Mouse (Mus musculus): Measurements from ENCODE around the gene Ror2.

Gene Ror2

GRCm38 (mm10) chr13:53130032-53130431 lies 155.9 kb downstream of the Ror2 start:
- DNase-seq (ENCODE audit: low read depth), result no peak

DNA sequence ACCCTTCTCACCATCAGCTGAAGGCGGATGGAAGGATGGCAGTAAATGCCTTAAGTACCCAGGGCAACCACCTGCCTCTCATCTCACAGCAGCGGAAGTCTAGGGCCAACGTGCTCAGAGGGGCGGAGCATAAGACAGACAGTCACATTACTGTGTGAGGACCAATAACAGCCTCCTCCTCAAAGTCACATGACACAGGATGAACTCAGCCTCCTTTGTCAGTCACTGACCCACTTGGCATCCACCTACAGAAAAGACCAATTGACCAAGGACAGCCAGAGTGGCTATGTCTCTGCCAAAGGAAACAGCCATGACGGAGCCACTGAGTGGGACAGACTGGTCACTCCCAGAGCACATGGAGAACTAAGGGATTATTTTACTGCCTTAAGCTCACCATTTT lies 160.3 kb downstream of the Ror2 start:
- DNase-seq (ENCODE audit: low read depth), result no peak

DNA sequence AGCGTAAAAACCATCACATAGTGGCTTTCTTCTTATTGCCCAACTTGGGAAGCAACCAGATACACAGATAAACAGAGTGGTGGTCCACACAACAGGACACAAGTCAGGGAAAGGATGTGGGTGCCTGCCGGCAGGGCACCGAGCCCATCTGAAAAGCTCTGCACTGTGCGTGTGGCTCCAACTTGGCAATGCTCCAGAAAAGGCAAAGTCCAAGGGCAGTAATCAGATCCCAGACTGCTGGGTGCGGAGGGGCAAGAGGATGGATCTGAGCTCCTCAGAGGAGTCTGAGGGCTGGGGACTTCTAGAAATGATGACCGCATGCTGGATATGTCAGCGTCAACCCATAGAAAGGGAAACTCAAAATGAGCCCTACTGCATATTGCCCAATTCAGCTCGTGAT lies 163.8 kb downstream of the Ror2 start:
- no peak for DNase-seq (ENCODE audit: low read depth)

GRCm38 (mm10) chr13:53120906-53121305 lies 165.0 kb downstream of the Ror2 start:
- no peak for DNase-seq (ENCODE audit: low read depth)

DNA sequence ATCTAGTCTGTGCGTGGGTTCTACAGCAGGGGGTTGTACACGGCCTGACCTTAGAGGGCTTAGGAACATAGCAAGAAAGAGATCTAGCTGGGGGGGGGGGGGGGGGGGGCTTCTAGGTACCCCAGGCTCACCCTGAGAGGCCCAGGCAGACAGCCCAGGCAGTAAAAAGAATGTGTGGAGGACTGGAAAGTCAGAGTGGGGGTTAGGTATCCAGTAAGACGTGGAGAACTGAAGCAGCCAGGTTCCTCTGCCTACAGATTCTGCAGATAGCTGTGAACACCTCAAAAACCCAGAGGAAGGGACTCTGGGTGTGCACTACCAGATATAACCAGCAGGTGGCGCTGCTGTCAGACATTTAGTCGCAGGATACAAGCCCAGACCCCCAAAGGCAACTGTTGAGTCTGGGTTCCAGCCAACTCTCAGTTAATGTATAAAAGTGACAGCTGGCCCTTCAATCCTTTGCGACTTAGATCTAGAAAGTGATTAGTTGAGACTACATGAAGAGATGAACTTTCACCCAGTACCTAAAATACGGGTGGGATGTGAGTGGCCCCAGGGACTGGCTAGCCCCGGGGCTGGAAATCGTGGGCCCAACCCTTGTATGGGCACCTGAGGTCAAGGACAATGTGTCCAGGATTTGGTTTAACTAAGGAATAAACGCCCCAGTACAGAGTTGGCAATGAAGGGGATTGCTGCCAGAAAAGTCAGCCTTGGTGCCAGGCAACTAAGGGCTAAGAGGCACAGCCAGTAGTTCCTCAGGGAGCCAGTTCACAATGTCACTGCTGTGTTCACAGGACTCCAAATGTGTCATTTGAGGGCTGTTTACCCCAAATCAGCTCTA lies 166.1 kb downstream of the Ror2 start:
- peak; percentile 69 for DNase-seq (ENCODE audit: low read depth)

- DNase-seq (ENCODE audit: low read depth), result peak; percentile 9
These were observed 167.5 kb downstream of the Ror2 start for GRCm38 (mm10) chr13:53118398-53118797.

DNA sequence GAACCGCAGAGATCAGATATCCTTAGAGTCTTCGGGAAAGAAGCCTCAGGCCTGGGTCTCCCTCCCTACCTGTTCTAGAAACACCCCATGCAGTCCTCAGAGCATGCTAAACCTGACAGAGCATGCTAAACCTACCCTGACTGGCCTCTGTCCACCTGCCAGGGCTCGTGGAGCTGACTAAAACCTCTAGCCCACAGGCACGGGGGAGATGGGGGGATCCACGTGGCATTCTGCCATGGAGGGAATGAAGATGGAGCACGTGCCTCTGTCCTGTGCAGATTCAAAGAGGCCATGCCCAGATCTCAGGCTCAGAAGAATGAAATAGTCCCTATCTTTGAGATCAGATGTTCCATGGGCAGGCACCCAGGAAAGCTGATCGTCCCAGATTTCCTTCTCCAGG lies 168.0 kb downstream of the Ror2 start:
- no peak for DNase-seq (ENCODE audit: low read depth)

DNA sequence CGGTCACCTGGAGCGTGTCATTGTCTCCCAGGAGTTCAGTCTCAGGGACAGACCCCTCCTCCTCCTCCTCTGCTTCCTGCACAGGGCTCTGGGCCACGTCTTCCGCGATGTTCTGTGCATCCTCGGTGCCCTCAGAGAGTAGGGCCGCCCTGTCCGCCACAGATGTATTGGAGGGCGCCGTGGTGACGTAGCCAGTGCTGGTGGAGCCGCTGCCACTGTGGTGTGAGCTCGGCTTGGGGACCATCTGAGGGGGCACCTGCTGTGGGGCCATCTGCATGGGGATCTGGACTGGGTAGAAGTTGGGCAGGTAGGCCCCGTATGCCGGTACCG lies 175.7 kb downstream of the Ror2 start:
- DNase-seq (ENCODE audit: low read depth), result no peak

DNA sequence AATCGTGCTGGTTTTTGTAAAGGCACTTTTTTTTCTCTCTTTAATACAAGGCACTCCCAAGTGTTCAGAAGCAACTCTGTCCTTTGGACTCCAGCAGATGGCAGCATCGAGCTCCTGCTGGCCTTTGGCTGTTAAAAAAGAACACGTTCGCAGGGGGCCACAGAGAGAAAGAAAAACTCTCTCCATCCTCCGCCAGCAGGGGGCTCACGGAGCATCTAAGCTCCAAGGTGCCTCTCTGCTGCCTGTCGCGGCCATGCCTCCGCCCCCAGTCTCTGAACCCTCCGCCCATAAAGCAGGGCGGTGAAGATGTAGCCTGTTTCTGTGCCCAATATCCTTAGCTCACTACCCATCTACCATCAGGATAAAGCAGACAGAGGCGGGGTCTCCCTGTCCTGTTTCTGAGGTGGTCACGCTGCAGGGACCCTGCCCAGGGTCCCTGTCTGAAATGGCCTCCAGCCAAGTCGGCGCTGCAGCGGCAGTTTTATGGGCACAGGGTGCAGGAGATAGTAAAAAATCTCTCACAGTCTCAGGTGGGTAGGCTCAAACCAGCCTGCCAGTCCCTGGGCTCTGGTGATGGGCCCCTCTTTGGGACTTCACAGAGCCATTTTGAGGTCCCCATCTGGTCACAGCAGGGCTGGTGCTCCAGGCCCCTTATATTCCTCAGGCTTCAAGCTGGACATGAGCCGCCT lies 176.2 kb downstream of the Ror2 start:
- DNase-seq (ENCODE audit: low read depth), result peak; percentile 90

DNA sequence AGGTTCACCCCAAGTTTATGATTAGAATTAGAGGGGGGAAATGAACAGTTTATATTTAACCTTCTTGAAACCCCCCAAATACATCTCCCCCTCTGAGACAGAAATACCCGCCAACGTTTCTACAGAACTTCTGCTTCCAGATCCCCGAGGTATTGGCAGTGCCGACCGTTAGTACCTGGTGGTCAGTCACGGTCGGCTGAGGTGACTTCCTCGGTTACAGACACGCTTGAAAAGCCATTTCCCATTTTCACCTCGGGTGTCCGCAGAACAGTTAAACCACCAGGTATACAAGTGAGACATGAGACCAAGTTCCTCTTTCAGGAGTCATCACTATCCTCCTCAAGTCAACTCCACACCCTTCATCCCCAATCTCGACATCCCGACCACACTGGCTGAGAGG lies 179.2 kb downstream of the Ror2 start:
- no peak for DNase-seq (ENCODE audit: low read depth)

GRCm38 (mm10) chr13:53099771-53100682 lies 185.9 kb downstream of the Ror2 start:
- no peak for DNase-seq (ENCODE audit: low read depth)

GRCm38 (mm10) chr13:53096615-53097014 lies 189.3 kb downstream of the Ror2 start:
- peak; percentile 43 for DNase-seq (ENCODE audit: low read depth)

DNA sequence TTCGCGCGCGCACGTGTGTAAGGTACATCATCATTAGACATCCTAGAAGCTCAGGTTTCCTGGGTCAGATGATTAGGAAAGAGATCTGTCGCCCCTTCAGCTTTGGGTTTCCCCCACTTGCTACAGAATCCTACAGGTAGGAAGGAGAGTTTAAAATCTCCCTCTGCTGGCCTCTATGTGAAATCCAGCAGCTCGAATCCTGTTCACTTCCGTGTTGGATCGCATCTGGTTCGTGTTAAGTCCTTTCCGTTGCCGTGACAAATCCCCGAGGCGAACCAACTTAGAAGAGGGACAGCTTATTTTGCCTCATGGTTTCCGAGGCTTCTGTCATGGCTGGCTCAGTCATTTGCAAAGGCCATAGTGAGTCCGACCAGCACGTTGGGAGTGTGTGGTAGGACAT lies 190.7 kb downstream of the Ror2 start:
- DNase-seq (ENCODE audit: low read depth), result no peak

DNA sequence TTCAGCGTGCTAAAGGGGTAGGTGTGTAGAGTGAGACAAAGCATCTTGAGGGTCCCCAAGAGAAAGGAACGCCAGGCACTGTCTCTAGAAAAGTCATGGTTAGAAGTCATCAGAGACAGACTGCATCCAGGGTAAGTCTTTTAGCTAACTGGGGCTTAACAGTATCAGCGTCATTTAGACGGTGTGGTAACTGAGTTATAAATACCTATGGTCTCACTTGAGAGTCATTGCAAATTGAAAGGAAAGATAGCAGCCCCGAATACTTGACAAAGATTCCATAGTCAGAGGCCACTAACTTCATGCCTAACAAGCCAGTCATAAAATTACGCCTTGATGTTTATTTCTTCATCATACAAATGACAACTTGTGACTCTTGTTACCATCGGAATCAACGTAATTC lies 191.3 kb downstream of the Ror2 start:
- no peak for DNase-seq (ENCODE audit: low read depth)

DNA sequence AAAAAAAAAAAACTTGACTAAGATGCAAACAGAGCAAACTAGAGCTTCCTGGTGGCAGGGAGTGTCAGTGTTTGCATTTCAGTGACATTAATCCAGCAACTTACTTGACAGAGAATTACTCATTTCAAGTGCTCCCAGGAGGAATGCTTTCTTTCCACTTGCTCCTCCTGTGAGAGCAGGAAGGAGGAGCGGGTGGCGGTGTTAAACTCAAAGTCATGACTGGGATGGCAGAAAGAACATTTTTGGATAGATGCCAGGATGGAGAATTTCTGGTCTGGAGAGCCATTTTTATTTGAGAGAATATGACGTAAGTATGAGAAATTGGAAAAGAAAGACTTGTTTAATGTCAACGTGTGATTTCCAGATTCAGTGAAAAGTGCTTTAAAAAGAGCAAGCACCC lies 192.5 kb downstream of the Ror2 start:
- DNase-seq (ENCODE audit: low read depth), result no peak

DNA sequence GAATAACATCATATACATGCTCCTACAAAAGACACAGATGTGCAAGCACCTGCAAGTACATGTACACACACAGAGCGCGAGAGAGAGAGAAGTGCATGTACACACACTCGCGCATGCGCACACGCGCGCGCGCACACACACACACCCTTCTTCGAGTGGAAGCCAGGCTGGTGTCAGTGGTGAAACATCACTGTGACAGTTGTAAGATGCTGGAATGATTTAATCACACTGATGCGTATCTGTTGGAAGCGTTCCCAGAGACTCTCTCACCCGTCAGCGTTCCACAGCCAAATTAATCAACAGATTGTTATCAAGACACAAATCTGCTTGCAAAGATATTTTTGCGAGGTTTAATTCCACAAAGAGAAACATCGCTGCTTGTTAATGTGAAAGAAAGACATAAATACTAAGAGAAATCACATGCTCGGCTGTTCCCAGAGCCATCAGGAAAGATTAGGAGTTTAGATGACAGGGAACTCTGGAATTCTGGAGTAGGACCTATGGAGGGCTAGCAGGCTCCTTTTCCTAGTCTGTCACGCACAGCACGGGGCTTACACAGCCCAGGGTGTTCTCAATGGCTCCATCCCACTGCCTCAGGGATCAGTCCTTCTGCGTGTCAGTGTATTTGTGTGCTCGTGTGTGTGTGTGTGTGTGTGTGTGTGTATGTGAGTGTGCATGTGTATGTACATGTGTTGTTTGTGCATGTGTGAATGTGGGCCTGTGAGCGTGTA lies 199.2 kb downstream of the Ror2 start:
- no peak for DNase-seq (ENCODE audit: low read depth)

- no peak for DNase-seq (ENCODE audit: low read depth)
These were observed 204.1 kb downstream of the Ror2 start for GRCm38 (mm10) chr13:53081846-53082245.

- no peak for DNase-seq (ENCODE audit: low read depth)
These were observed 208.1 kb downstream of the Ror2 start for GRCm38 (mm10) chr13:53077732-53078345.

DNA sequence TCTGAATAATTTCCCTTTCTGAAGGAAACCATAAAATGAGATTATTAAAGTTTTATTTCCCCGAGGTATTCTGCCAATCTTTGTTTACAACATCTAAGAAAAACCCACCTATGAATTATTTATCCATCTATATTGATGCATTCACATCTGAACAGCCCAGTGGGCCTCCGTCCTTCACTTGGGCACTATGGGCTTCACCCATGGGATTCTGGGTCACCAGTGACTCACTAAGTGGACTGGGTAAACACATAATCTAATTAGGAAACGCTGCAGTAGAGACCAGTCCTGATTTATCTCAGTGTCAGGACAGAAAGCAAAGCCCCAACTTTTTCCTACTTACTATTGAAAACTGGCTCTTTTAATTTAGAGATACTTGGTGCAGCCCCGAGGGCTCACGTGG lies 210.9 kb downstream of the Ror2 start:
- no peak for DNase-seq (ENCODE audit: low read depth)

DNA sequence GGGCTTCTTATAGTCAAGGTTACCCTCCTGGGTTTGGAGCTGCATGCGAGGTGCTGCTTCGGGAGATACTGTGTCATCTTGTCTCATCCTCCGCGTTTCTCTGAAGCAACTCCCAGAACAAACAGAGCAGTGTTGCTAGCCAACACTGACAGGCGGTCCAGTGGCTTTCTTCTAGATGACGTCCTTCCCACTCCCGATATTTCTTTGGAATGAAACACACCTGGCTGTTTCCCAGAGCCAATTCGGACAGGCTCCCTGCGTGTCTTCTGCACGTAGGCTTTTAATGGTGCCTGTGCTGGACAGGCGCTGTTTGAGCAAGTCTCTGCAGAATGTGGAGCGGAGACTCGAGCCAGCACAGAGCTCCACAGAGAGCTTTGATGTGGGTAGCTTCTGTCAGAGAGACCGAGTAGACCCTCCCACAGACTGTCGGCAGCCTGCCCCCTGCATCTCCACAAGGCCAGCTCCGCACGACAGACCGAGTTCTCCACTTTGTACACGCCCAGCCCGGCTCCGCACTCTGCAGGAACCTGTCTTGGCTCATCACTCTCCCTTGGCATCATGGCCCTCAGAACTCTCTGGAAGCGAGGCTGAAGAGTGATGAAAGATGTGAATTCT lies 216.7 kb downstream of the Ror2 start:
- DNase-seq (ENCODE audit: low read depth), result no peak

DNA sequence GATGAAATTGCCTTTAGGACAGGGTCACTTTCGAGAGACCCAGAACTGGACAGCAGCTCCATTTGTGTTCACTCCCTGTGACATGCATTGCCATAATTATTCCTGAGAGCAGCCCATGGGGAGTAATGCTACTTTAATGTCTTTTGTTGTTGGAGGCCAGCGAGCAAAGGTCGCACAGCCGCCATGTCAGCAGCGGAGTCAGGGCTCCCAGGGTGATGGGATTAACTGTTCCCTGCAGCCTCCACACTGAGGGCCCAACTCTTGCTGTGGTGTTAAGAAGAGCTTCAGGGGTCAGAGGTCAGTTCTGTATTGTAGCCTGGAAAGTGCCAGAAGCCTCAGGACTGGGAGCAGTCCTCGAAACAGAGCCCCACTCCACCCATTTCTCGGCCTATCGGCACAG lies 217.5 kb downstream of the Ror2 start:
- no peak for DNase-seq (ENCODE audit: low read depth)
